In the genomic region with DNA sequence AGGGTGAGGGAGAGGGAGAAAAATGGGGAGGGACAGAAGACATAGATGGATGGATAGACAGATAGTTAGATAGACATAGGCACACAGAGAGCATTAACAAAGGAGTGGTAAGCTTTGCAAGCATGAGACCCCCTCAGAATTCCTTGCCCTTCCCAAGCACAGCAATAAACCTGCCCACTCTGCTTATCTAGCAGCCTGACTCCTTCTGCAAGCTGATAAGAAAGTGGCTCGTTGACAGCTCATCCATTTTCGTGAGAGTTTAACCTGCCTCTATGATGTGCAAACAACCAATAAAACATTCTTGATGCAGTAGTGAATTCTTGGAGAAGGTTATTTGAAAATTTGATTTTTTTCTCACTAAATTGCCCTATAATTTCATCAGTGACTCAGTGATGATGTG, we compare ENCODE assay signal across 27 mouse cellular contexts. TPM values are rescaled to one million over a fixed set of nuclear protein-coding genes. Genes with fewer than 3 reads are reported as not detected.
DNase-seq lines count a peak whose midpoint lies in the region; ATAC-seq and TF ChIP-seq lines count a peak whose summit lies in the region.
"Had no signal": no experiment of that assay in that cellular context is flagged by ENCODE, and none has a peak within 500 bp of the region (broad histone marks: within the 10 kb centered on the region; RNA-seq: fewer than 3 reads in every experiment).

No protein-coding gene starts in this region.

- H3K9me3 ChIP-seq in liver, embryonic 13.5 days (replicated peaks) = no peaks in the 10 kb centered on the region
- no peaks in the 10 kb centered on the region; the same call in 1 of the 2 replicates for H3K9me3 ChIP-seq in G1E (replicated peaks)
- H3K9me3 ChIP-seq: forebrain, embryonic 10.5 days; forebrain, embryonic 13.5 days; heart, embryonic 10.5 days; heart, embryonic 13.5 days had no signal

- TF ChIP-seq POLR2A in brain, embryonic 14.5 days (IDR thresholded peaks at IDR 0.05; ENCODE audit: borderline replicate concordance, extremely low read depth, insufficient read depth, insufficient read length, poor library complexity, severe bottlenecking) = no peak

- no peak overlapping the region for H3K4me3 ChIP-seq in liver, embryonic 13.5 days (replicated peaks)
- no peak overlapping the region for H3K4me3 ChIP-seq in G1E (ENCODE audit: low read depth, low read length)
- H3K4me3 ChIP-seq: forebrain, embryonic 10.5 days; forebrain, embryonic 13.5 days; heart, adult 2 months; heart, embryonic 10.5 days; heart, embryonic 13.5 days had no signal

- 1% methylated on average over 2 of the region's 2 CpGs for WGBS in liver, embryonic 13.5 days (ENCODE audit: insufficient replicate concordance)

- ATAC-seq in liver, embryonic 13.5 days (ENCODE audit: low read depth) = peak; percentile 31; the same call in 1 of the 2 replicates
- ATAC-seq in G1E (ENCODE audit: extremely low read depth, insufficient number of reproducible peaks, low FRiP score, poor library complexity, severe bottlenecking) = peak; percentile 80
- ATAC-seq: CD4-positive, CD25-positive, alpha-beta regulatory T cell, adult 4 months; forebrain, embryonic 13.5 days; forebrain, embryonic 16.5 days; Patski had no signal

- no peak overlapping the region for H3K4me2 ChIP-seq in liver, embryonic 13.5 days
- H3K4me2 ChIP-seq: forebrain, embryonic 13.5 days; heart, embryonic 13.5 days; hindbrain, embryonic 14.5 days had no signal

- no peak for DNase-seq in liver, embryonic 13.5 days
- DNase-seq in liver (no peak), G1E (ENCODE audit: low spot score) (peak; percentile 50)
- DNase-seq in brain, embryonic 14.5 days (ENCODE audit: low read depth) = peak; percentile 8
- DNase-seq in embryo, embryonic 10 days (ENCODE audit: low spot score) = no peak
- no peak for DNase-seq in cerebellum, postnatal 10 days
- DNase-seq: adrenal gland, postnatal 10 days; adrenal gland, postnatal 36 days; cerebellum, adult 11 months; cerebellum, adult 2 months; cerebellum, adult 9-11 months; cerebellum, postnatal 36 days; gastrocnemius, postnatal 10 days; gastrocnemius, postnatal 36 days; heart, adult 2 months; heart, postnatal 14 days; heart, postnatal 4 days had no signal

- no peaks in the 10 kb centered on the region for H3K27me3 ChIP-seq in liver, embryonic 13.5 days
- H3K27me3 ChIP-seq in G1E (ENCODE audit: insufficient read depth, low read length) = peaks cover 5% of the 10 kb centered on the region; the same call in 1 of the 2 replicates
- H3K27me3 ChIP-seq: forebrain, embryonic 13.5 days had no signal

- H3K36me3 ChIP-seq in liver, embryonic 13.5 days = no peaks in the 10 kb centered on the region
- no peaks in the 10 kb centered on the region for H3K36me3 ChIP-seq in G1E (replicated peaks)
- H3K36me3 ChIP-seq: forebrain, embryonic 10.5 days; heart, embryonic 10.5 days; heart, embryonic 13.5 days had no signal

- H3K9ac ChIP-seq in liver, embryonic 13.5 days = no peak overlapping the region
- H3K9ac ChIP-seq: forebrain, embryonic 13.5 days; heart, embryonic 13.5 days; hindbrain, embryonic 14.5 days had no signal

- no peak overlapping the region for H3K27ac ChIP-seq in liver, embryonic 13.5 days
- H3K27ac ChIP-seq: forebrain, embryonic 10.5 days; forebrain, embryonic 13.5 days; heart, adult 2 months; heart, embryonic 10.5 days; heart, embryonic 13.5 days; hindbrain, embryonic 14.5 days had no signal

- no peak for TF ChIP-seq CTCF in G1E (IDR thresholded peaks at IDR 0.05; ENCODE audit: low read depth, low read length)
- TF ChIP-seq CTCF in brain, embryonic 14.5 days (IDR thresholded peaks at IDR 0.05; ENCODE audit: borderline replicate concordance, extremely low read depth, insufficient read depth, insufficient read length) = no peak

- peaks cover 9% of the 10 kb centered on the region for H3K4me1 ChIP-seq in liver, embryonic 13.5 days (replicated peaks)
- peaks cover 52% of the 10 kb centered on the region for H3K4me1 ChIP-seq in G1E (ENCODE audit: insufficient read depth, low read depth, low read length)
- H3K4me1 ChIP-seq: forebrain, embryonic 10.5 days; forebrain, embryonic 13.5 days; heart, embryonic 13.5 days had no signal

RNA-seq across cellular contexts. Expression of gene Crhbp, which starts 32.5 kb away (rescaled TPM):
- not detected in 2 replicates for polyA plus RNA-seq in liver, embryonic 13.5 days (2015; fragmentation: Nextera tagmentation; extraction: Ambion mirVana)
- total RNA-seq in G1E (2014; fragmentation: Nextera tagmentation) (0.45 and 0.58 TPM in 2 replicates), G1E (2017) (not detected in 2 replicates)
- not detected in 2 replicates for polyA plus RNA-seq in G1E (2012)
- polyA plus RNA-seq in brain, embryonic 14.5 days (2012; rRNA removed) = 1.8 and 3.2 TPM in 2 replicates
- total RNA-seq: adrenal gland, postnatal 10 days; gastrocnemius, adult 18-20 months; gastrocnemius, postnatal 10 days; gastrocnemius, postnatal 36 days; granulocyte monocyte progenitor cell, adult 5-6 weeks; heart, adult 2 months; heart, postnatal 14 days; heart, postnatal 4 days had no signal
- polyA plus RNA-seq: CD4-positive, CD25-positive, alpha-beta regulatory T cell, adult 4 months; heart, adult 2 months; Patski had no signal

RNA-seq across cellular contexts. Expression of gene Aggf1, which starts 37.1 kb away (rescaled TPM):
- 19.8 and 22.1 TPM in 2 replicates for polyA plus RNA-seq in liver, embryonic 13.5 days (2015; fragmentation: Nextera tagmentation; extraction: Ambion mirVana)
- total RNA-seq in G1E (2014; fragmentation: Nextera tagmentation) (30.6 and 35.6 TPM in 2 replicates), G1E (2017) (52.6 and 55.8 TPM in 2 replicates)
- polyA plus RNA-seq in G1E (2012) = 31.0 and 34.7 TPM in 2 replicates
- polyA plus RNA-seq in brain, embryonic 14.5 days (2012; rRNA removed) = 32.2 and 35.6 TPM in 2 replicates

Comparison
In these comparisons a context has a peak if more than half of its experiments do, and no peak if none do; other contexts are left out.
1. DNase-seq: peak in G1E (single experiment) and brain, embryonic 14.5 days (single experiment); none in liver, embryonic 13.5 days (single experiment), liver (single experiment), embryo, embryonic 10 days (single experiment) and cerebellum, postnatal 10 days (0 of 2).